Mouse (Mus musculus) lung, postnatal 25 days (tissue): Measurements from ENCODE around the gene Ube4a.

Experiments
- DNase-seq: peaks from one replicate; pipeline ENCODE4 v3.0.0; 2022; ENCODE audit warnings: low spot score

Ube4a gene

GRCm38 (mm10) chr9:44965126-44965832 is at the start of gene Ube4a:
Gene Ube4a, minus strand, starts transcription at chr9:44965600.
- DNase-seq: peak; percentile 99

DNA sequence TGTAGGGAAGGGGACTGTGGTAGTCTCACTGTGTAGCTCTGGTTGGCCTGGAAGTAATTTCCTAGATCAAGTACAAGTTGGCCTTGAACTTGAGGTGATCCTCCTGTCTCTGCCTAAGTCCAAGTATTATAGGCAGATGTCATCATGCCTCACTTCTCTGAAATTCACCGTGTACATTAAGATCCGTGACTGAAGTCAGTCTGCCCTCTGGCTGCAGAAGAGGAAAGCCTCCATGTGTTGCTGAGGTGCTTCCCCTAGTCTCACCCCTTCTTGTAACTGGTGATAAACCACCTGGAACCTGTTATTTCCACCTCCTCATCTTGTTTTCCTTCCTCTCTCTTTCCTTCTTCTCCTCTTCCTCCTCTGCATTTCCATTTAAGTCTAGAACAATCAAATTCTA is 49.5 kb upstream of the Ube4a start:
- no peak for DNase-seq

- no peak for DNase-seq
Measured at GRCm38 (mm10) chr9:45011291-45011690, 45.9 kb upstream of the Ube4a start.

- DNase-seq: no peak
Measured at GRCm38 (mm10) chr9:45010461-45010860, 45.1 kb upstream of the Ube4a start.

GRCm38 (mm10) chr9:45009180-45010078 is 44.0 kb upstream of the Ube4a start, which contains the start of gene Cd3e:
Gene Cd3e, minus strand, starts transcription at chr9:45009627.
- no peak for DNase-seq

DNA sequence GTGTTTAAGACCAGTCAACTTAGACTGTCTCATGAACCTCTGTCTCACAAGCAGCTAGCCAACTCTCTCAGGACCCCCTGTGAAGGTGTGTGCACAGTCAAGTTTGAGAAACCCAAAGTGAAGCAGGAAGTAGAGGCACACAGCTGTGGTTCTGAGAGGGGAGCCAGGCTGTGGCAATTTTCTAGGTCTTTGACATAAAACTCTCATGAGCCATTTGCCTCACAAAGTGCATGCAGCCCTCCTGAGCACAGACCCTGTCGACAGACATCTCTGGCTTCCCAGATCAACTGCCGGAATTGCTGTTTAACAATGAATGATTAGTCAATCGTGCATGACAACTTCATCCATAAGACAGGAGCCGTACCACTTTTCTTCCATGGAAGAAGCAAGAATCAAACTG is 42.9 kb upstream of the Ube4a start:
- no peak for DNase-seq

- no peak for DNase-seq
Measured at GRCm38 (mm10) chr9:45007404-45007803, 42.0 kb upstream of the Ube4a start.

GRCm38 (mm10) chr9:45000249-45000648 is 34.8 kb upstream of the Ube4a start:
- DNase-seq: no peak

DNA sequence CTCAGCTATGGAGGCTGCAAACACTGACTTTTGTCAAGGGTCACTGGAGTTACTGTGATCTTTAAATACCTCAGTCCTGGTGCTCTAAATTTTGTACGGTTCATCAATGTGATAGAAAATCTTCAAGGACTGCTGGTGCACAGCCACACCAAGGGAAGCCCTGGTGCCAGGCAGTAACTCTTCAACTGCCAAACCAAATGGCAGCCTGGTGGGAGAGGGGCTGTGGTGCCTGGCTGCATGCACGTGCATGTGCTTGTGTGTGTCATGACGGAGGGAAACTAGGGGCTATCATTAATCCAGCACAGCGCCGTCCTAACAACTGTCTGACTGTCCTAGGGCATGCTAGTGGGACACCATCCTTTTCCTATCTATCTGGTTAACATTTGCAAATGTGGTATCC is 34.4 kb upstream of the Ube4a start:
- DNase-seq: no peak

- DNase-seq: no peak
Measured at GRCm38 (mm10) chr9:44999171-44999570, 33.8 kb upstream of the Ube4a start.

DNA sequence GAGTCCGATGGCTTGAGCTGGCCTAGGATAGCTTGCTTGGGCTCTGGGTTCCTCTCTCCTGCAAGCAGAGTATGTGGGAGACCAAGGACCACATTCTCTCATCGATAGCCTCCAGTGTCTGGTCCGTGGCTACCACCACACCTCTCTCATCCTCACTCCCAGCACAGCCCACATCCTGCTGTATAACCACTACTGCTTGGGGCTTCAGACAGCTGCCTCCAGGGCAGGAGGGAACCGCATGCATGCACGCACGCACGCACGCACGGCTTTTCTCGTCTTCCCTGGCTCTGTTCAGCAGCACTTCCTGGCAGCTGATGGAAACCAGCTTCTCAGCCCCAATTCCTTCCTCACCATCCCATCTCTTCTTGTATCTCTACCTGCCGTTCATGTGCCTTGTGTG is 32.7 kb upstream of the Ube4a start:
- DNase-seq: no peak

DNA sequence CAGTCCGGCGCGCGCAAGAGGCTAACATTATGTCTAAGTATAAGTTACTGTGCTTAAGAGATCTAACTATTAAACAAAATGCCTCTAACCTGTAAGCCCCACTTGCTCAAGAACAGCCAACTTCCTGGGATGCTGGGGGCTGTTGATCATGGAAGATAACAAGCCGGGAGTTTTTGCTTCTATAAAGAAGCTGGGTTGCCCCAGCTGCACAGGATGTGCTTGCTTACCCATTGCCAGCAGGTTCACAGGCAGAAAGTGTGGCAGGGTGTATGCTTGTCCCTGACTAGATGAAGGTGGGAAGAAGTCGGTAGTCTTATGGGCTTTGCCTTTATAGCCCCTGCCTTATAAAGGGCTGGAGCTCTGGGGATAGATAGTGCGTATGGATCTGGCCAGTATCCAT is 31.2 kb upstream of the Ube4a start:
- no peak for DNase-seq

GRCm38 (mm10) chr9:44994962-44995361 is 29.6 kb upstream of the Ube4a start:
- DNase-seq: no peak

DNA sequence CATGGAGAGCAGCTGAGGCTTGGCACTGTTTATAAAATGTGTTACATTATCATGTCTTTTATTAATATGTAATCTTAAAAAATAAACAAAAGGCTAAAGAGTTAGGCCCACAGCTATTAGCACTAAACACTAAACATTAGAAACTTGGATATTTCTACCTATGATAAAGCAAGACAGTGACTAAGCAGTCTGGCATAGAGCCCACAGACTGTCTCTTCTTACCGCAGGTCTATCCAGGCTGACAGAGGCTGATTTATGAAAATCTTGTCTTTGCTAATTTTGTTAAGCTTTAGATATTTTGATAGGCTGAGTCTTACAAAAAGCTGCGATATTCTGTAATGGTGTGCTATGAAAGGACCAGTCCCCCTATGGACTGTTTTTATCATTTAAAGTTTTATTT is 27.9 kb upstream of the Ube4a start:
- DNase-seq: no peak

DNA sequence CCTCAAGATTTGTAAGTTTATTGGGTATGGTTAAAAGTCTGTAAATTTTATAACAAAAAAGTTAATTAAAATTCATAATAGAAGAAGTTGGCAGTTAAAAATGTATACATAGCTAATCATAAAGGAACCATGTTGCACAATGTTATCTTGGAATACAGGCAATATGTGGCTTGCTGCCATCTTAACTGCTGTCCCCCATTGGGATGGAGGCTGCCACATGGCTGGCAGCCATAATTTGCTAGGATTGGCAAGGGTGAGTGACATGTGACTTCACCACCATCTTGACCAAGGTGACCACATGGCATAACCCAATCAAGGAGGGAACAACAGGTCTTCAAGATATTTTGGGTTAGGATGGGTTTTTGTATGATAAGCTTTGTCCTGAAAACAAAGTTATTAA is 26.9 kb upstream of the Ube4a start:
- DNase-seq: no peak

- DNase-seq: no peak
Measured at GRCm38 (mm10) chr9:44991821-44992220, 26.4 kb upstream of the Ube4a start.

DNA sequence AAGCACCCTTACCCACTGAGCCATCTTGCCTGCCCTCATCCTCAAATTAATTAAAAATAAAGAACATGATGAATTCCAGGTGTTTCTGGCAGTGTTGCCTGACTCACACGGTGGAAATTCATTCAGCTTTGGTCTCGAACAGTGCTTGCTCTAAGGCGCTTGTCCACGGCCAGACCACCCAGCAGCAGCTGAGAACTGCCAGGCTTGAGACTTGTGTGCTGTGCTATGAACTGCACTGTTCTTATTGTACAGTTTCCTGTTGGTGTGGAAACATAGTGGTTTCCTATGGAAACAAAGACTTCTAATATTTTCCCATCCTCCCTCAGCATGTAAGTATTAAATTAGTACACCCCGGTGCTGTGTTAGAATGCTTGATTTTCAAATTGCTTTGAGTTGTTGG is 21.6 kb upstream of the Ube4a start:
- DNase-seq: no peak

- peak; percentile 81 for DNase-seq
Measured at GRCm38 (mm10) chr9:44986242-44986781, 20.9 kb upstream of the Ube4a start.

GRCm38 (mm10) chr9:44985721-44986161 is 20.3 kb upstream of the Ube4a start:
- DNase-seq: no peak

GRCm38 (mm10) chr9:44983001-44983400 is 17.6 kb upstream of the Ube4a start:
- DNase-seq: no peak

DNA sequence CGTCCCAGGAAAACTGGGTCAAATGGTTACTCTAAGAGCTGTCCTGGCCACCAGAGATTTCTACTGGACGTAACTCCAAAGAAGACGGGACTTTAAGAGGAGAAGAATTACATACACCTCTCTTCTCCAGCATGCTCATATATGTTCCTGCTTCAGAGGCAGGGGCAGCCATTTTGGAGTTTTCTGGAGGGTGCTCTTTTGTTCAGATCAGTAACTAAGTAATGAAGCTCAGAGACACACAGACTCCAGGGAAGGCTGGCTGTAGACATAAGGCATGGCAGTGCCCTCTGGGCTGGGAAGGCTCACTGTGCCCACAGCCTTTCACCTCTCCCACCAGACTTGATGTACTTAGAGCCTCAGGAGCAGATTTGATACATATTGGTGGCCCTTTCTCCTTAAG is 17.1 kb upstream of the Ube4a start:
- no peak for DNase-seq

DNA sequence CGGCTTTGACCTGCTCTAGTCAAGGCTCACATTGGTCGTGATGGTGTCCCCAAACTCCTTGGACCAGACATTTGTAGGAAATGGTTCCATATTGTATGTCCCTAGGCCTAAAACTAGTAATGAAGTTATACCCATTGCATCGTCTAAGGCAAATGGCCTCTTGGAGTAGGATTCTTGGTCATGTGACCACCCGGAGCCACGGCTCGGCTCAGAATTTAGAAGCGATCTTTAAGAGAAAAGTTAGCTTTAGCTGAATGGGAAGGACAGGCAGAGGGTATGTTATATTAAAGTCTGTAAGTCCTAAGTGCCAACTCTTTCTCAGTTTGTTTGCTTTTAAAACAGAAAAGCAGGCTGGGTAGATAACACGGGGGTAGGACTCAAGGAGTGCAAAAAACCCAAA is 16.7 kb upstream of the Ube4a start:
- no peak for DNase-seq

DNA sequence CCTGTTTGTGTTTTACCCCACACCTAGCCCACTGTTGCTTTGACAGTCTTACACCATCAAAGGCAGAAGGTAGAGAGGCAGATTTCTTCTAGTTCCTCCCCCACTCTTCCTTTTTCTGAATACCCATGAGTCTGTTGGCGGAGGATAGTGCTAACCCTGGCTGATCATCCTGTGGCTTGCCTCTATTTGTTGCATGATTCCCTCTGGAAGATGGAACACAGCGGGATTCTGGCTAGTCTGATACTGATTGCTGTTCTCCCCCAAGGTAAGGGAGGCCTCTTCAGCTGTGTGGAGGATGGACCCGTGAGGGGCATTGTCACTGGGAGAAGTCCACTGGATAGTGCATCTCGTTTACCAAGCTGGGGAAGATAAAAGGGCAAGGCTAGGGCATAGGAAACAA is 16.3 kb upstream of the Ube4a start, which contains the start of gene Cd3d:
Cd3d (plus strand) TSS at position 111 of the 400 bp plus-strand sequence.
- DNase-seq: peak; percentile 8
